Mouse (Mus musculus) cerebellum, postnatal 36 days (tissue): Measurements from ENCODE around the gene Cd63.

ENCODE experiments used
- DNase-seq, 2 experiments: peaks; one replicate each; pipeline ENCODE4 v3.0.0; 2021 to 2022; ENCODE audit warnings: mixed read lengths in 2 of 2

The Cd63 gene

DNA sequence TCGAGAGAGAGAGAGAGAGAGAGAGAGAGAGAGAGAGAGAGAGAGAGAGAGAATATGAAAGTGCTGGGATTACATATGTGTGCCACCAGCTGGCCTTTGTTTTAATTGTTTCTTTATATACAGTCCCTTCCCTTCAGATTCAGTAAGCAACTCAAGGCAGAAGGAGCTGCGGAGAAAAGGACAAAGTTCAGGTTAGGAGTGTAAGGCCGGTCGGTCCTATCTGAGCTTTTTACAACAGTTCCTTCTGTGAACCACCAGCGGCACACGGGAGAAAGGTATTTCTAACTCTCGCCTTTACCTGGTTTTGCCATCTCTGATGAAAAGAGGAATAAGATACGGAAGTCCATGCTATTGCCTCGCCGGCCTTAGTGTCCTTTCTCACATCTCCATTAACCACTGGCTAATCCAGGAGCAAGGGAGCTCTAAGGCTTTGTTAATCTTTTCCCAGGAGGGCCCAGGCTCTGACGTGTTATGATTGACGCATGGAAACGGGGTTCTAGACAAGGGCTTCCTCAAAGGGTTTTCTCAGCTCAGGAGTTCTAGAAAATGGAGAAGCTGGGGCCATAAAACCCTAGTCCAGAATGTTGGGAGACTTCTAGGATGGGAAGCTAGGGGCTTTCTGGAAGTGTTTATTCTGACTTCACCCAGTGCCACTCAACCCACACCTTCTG lies 8.1 kb downstream of the Cd63 start:
- DNase-seq: no peak

DNA sequence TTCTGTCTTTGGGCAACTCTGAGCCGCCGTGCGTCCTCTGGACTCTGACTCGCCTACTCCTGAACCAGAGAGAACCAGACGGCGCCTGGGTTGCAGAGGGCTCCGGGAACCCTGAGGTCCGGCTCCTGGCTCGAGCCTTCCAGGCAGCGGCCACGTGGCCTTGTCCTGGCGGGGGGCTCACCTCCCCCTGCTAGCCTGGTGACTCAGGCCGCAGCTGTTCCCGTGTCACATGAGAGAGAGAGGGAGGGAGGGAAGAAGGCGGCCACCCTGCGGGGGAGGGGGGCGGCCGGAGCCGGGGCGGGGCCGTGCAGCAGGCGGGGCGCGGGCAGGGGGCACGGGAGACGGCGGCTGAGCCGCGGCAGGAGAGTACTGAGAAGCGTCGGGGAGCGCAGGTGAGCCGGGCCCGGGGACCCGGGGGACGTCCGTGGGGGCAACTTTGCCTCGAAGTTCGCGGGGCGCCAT lies 8.8 kb downstream of the Cd63 start:
- peak; percentile 49 to 63 for DNase-seq

- peak in 1 of 2 experiments; percentile 47 for DNase-seq
Measured at GRCm38 (mm10) chr10:128910066-128910841, 9.5 kb downstream of the Cd63 start.

GRCm38 (mm10) chr10:128911430-128911829 lies 10.6 kb downstream of the Cd63 start:
- no peak for DNase-seq

- DNase-seq: no peak
Measured at GRCm38 (mm10) chr10:128912268-128912667, 11.5 kb downstream of the Cd63 start.

DNA sequence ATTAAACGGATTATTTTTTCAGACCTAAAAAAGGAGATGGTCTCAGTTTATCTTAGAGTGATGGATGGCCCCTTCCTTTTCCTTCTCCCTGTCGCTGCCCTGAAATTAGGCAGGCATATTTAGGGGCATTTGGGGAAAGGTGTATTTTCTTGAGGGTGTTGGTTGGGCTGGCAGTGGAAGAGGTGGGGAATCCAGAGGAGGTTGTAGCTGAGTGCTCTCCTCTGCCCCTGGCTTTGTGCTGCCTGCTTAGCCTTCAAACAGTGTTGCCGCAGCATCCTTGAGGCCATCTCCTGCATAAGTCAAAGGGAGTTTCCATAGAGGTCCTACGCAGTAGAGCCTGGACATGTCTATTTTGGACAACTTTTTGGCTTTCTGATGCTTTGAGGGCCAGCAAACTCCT lies 12.0 kb downstream of the Cd63 start:
- no peak for DNase-seq

DNA sequence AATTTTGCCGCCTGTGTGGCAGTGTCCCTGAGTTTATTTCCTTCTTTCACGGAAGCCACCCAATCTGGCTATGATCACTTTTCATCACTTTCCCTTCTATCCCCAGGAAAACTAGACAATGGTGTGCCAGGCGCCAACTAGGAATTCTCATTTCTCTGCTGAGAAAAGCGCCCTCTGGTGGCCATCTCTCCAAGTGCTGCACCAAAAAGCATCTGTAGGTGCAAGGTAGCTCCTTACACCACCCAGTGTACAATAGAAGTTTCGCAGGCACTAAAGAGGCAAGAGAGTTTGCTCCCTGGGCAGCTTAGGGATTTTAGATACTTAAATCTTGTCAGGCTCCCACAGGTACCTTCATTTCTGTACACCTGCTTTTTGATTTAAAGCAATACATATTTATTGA lies 12.4 kb downstream of the Cd63 start:
- peak; percentile 94 to 99 for DNase-seq

DNA sequence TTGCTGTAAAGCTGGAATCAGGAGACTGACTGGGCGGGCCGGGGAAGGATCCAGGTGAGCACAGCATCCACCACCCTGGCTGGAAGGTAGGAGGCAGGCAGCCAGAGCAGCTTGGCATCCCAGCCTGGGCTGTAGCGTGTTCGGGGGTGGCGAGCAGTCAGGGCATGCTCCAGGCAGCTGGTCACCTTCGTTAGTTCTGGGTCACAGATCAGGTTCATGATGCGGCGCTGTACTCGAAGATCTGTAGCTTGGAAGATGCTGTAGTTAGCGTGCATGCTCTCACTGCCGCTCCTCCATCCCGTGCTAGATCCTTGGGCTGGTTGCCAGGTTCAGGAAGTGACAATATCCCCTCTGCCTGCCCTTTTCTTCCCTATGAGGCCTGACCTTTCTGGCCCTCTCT lies 12.9 kb downstream of the Cd63 start:
- peak in 1 of 2 experiments; percentile 27 for DNase-seq

GRCm38 (mm10) chr10:128915550-128915949 lies 14.8 kb downstream of the Cd63 start:
- DNase-seq: no peak

GRCm38 (mm10) chr10:128916665-128917064 lies 15.9 kb downstream of the Cd63 start:
- no peak for DNase-seq

DNA sequence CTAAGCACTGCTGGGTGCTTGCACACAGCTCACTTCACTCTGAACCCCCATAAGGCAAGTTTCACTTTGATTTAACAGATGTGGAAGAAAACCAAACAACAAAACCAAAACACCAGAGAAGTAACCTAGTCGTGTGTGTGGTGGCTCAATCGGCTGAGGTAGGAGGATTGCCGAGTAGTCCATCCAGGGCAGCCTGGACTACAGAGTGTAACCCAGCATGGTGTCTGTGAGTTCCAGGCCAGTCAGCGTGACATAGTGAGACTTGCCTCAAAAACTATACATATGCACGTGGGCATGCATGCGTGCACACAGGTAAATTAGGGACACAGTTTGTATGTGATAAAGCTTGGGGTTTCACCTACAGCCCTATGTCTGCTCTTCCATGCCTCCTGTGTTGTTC lies 16.6 kb downstream of the Cd63 start:
- DNase-seq: no peak

DNA sequence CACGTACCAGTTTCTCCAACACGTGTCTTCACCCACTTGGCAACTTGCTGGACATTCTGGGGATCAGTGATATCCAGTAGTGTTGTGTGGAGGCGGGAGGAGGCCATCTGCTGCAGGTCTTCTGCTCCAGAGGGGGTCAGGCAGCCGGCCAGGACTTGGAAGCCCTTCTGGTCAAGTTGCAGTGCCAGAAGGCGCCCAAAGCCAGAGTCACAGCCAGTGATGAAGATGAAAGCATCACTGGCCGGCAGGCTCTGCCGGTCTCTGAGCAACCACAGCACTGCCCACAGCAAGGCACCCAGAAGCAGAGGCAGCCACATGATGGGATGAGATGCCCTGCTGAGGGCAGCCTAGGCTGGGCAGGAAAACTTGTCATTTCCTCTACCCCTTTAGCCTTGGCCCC lies 17.5 kb downstream of the Cd63 start:
- DNase-seq: peak; percentile 97 to 99

GRCm38 (mm10) chr10:128919203-128919631 lies 18.4 kb downstream of the Cd63 start:
- peak; percentile 47 to 56 for DNase-seq

DNA sequence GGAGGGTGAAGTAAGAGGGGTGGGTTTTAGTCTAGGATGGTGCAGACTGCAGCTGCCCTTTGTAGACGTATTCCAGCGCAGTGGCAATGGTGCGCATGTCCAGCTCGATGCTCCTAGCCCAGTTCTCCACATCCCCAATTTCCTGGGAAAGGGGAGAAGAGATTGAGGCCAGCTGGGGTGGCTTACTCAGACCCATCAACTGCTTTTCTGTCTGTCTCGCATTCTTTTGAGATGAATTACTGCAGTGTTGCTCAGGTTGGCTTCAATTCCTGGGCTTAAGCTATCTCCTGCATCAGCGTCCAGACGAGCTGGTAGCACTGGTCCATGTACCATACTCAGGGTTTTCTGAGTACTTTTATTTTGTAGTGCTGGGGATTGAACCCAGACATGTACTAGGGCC lies 19.2 kb downstream of the Cd63 start:
- DNase-seq: no peak

GRCm38 (mm10) chr10:128920736-128921161 lies 20.0 kb downstream of the Cd63 start:
- DNase-seq: no peak

DNA sequence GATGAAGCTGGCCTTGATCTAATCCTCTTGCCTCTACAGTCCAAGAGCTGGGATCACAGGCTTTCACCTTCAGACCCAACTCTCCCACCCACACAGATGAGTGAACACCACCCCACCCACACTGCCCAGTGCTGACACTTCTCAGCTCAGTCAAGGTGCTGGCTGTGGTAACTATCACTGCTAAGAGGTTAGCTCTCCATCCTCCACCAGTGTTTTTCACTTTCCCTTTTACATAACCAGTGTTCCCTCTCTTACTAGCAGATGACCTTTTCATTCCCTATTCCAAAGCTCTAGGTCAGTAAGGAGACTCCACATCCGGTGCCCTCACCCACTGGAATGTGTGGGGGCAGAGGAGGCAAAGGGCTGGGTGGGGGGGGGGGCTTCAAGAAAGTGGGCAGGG lies 20.5 kb downstream of the Cd63 start:
- no peak for DNase-seq

DNA sequence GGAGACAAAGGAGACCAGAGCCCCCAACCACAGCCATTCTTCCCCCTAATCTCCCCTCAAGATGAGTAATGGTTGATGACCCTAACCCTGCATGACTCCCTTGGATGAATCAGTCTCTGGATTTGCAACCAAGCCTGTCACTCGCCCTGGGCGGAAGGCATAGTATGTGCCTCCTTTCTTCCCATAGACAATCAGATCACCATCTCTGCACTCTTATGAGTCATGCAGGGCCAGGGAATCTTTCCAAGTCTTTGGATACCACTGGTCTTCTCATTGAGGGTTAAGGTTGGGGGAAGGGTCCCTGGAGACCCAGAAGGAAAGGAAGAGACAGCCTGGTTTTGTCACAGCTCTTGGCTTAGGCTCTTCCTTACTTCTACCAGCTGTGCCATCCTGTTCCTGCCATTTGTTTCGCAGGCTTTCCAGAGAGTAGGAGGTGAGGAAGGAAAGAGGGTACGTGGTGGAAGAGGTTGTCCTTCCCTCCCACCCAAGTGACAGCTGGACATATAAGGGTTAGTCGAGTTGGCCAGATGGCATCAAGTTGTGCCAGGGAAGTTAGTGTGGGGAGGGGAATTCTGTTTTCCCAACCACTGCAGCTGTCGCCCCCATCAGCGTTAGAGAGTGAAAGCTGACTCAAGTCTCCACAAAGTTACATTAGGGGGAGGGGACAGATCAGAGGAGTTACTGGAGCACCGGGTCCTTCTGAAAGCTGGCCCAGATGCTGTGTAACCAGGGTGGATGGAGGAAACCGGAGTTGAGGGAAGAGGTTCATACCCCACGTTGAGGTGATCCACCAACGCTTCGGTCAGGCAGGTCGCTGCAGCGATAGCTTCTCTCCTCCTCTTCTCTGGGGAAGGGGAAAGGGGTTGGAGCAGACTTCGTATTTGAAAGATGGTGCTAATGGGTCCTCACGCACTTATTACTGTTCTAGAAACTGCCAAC lies 21.4 kb downstream of the Cd63 start:
- DNase-seq: no peak

- DNase-seq: no peak
Measured at GRCm38 (mm10) chr10:128922822-128923012, 21.9 kb downstream of the Cd63 start, which contains the start of gene Rdh5. Gene Rdh5 (minus strand): TSS chr10:128922888.

GRCm38 (mm10) chr10:128923013-128923691 lies 22.4 kb downstream of the Cd63 start:
- DNase-seq: peak; percentile 90 to 94

DNA sequence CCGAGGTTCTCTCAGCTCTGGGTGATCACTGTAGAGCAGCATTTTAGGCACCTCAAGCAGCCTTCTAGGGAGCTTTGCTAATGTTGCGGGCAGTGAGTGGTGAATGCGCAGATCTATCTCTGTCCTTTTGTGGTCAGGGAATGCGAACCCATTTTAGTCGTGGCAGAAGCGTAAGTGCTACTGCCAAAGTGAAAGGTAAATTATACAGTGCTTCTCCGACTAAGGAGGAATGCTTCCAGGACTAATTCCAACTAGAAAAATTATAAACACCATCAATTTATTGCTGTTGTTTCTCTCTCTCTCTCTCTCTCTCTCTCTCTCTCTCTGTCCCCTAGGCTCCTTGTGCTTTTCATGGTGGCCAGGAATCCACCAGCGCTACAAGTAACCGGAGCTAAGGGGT lies 23.1 kb downstream of the Cd63 start, which contains the start of gene Bloc1s1:
Gene Bloc1s1, minus strand, starts transcription at position 101 of the 400 bp plus-strand sequence.
- DNase-seq: no peak

GRCm38 (mm10) chr10:128928356-128928755 lies 27.6 kb downstream of the Cd63 start:
- DNase-seq: peak in 1 of 2 experiments; percentile 33

DNA sequence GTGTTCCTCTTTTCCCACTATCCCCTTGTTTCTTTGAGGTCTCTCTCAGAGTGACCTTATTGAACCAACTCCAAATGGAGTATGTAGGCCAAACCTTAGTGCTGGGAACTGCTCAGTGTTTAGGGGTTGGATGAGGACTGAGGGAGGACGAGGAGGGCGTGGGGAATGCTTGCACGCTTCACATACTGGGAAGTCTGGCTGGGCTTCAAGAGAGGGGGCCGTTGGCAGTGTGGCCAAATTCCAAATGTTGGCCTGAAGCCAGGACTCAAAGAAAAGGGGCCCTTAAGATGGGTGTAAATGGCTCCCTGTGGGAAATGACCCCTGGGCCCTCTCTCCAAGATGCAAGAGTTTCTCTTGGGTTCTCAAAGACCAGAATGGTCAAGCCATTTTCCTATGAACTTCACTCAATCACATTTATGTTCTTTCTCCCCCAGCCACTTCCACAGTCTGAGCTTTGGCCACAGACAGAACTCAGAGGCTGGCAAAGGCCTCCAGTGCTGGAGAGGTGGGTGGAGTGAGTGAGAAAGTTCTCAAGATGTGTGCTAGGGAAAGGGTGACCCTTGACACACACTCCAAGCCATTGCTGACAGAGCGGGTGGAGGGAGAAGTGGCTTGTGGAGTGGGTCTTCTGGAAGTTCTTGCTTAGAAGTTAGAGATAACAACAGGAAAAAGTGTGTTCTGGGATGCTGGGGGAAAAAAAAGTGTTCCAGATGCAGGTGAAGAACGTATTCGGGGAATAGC lies 29.0 kb downstream of the Cd63 start:
- DNase-seq: no peak
